Mouse (Mus musculus): ENCODE results near the gene Bmpr1b.
"Not testable (repeated sequence)": the region's sequence is repeated elsewhere in the genome, so short reads cannot be mapped to it uniquely, and the experiment has no call there.

The Bmpr1b gene

DNA sequence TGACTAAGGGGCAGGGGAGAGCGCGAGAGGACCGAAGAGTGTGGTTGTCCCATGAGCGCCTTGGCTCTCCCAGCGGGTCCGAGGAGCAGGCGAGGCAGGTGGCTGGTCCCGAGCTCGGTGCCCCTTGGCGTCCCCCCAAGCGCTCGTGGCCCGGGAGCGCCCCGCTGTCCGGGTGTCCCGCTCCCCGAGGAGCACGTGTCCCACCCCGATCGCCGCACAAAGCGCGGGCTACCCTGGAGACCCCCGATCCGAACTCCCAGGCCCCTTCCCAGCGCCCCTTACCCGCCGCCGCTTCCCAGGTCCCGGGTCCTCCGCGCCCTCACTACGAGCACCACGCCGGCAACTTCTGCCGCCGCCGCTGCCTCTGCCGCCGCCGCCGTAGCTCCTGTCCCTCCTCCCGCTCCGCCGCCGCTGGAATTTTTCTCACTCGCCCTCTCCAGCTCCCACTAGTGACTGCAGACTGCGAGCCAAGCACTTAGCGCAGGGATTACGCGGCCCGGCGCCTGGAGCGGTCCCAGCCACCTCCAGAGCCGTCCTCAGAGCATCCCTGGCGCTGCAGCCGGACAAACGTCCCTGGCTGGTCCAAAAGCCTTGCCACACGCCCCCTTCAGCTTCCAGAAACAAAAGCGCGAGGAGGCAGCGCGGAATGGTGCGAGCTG, at the start of gene Bmpr1b:
Gene Bmpr1b (minus strand): TSS at position 563 of the 659 bp plus-strand sequence.
- in situ Hi-C loops (cut with MseI, MboI), result no loop called here

DNA sequence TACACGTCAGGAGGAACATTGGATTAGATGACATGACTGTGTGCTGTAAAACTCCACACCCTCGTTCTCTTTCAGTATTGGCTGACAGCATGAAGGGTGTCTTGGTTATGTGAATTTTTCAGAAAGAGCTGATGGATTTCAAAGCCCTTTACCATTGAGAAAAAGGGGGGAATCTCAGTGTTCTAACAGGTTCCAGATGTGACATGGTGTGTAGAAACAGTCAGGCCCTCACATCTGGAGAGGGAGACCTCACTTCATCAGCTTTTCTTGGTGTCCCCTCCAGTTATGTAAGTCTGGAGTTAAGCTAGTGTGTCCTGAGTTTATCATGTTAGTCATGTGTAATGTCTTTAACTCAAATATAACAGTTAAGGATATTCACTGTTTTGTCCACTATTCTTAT, 43.6 kb upstream of the Bmpr1b start:
- in situ Hi-C loops (cut with MseI, MboI), result no loop called here

DNA sequence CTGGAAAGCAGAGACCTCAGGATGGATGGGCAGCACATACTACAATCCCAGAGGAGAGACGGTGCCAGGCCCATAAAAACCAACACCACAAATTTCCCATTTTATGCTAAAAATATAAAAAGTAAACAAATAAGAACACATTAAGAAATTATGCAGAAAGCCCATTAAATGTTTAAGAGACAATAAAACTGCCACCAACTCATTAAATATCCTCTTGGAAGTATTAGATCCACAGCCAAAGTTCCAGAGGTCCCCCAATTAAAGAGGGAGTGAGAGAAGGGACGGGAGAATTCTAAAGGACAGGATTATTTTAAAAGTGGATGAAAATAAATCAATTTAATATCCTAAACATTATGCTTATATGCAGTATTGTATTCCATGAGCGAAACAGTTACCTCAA, 43.0 kb upstream of the Bmpr1b start:
- in situ Hi-C loops (cut with MseI, MboI), result no loop called here

GRCm38 (mm10) chr3:142209981-142210380, 40.8 kb upstream of the Bmpr1b start:
- in situ Hi-C loops (cut with MseI, MboI), result no loop called here

GRCm38 (mm10) chr3:142209057-142209456, 39.8 kb upstream of the Bmpr1b start:
- in situ Hi-C loops (cut with MseI, MboI), result no loop called here

GRCm38 (mm10) chr3:142207488-142207887, 38.3 kb upstream of the Bmpr1b start:
- in situ Hi-C loops (cut with MseI, MboI), result no loop called here

- in situ Hi-C loops (cut with MseI, MboI), result no loop called here
Observed at GRCm38 (mm10) chr3:142206316-142206715, 37.1 kb upstream of the Bmpr1b start.

DNA sequence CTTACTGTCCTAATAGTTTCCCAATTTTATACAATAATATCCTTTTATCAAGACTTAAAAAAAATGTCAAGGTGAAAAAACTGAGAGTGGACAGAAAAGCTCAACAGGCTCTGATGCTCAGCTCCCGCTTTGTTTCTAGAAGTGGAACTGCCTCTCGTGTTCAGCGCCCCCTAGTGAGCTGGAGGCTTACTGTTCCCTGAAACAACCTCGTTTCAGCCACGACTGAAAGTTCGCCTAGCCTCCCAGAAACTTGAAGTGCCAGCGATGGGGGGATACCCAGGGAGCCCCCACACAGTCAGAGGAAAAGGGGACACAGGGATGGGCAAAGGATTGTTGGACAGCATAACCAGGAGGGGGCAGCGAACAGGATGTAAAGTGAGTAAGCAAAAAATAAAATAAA, 26.9 kb upstream of the Bmpr1b start:
- in situ Hi-C loops (cut with MseI, MboI), result no loop called here

- in situ Hi-C loops (cut with MseI, MboI), result not testable (repeated sequence)
Observed at GRCm38 (mm10) chr3:142191627-142192026, 22.4 kb upstream of the Bmpr1b start.

- in situ Hi-C loops (cut with MseI, MboI), result no loop called here
Observed at GRCm38 (mm10) chr3:142186551-142186950, 17.3 kb upstream of the Bmpr1b start.

GRCm38 (mm10) chr3:142173996-142174395, 4.8 kb upstream of the Bmpr1b start:
- in situ Hi-C loops (cut with MseI, MboI), result no loop called here

GRCm38 (mm10) chr3:142168251-142168862, 868 bp downstream of the Bmpr1b start:
- in situ Hi-C loops (cut with MseI, MboI), result no loop called here

GRCm38 (mm10) chr3:142164981-142165380, 4.2 kb downstream of the Bmpr1b start:
- in situ Hi-C loops (cut with MseI, MboI), result no loop called here

DNA sequence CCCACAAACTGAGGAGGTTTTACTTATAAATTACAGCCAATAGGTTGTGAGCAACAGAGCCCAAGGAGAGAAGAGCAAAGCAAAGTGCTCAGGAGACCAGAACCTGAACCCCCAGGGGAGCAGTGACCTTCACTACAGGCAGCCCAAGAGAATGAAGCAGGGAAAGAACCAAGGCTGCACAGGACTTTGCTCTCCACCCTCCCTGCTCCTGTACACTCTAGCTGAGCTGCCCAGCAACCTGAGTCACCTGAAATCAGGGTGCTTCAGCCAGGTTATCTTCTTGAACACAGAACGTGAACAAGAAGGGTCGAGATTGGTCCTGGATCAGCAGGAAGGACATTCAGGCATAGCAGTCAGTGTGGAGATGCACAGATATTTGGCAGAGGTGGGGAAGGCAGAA, 5.3 kb downstream of the Bmpr1b start:
- in situ Hi-C loops (cut with MseI, MboI), result no loop called here

GRCm38 (mm10) chr3:142161405-142161804, 7.8 kb downstream of the Bmpr1b start:
- in situ Hi-C loops (cut with MseI, MboI), result no loop called here

- in situ Hi-C loops (cut with MseI, MboI), result no loop called here
Observed at GRCm38 (mm10) chr3:142151980-142152379, 17.2 kb downstream of the Bmpr1b start.

GRCm38 (mm10) chr3:142138796-142139195, 30.4 kb downstream of the Bmpr1b start:
- in situ Hi-C loops (cut with MseI, MboI), result no loop called here

- in situ Hi-C loops (cut with MseI, MboI), result no loop called here
Observed at GRCm38 (mm10) chr3:142126379-142126778, 42.8 kb downstream of the Bmpr1b start.

- in situ Hi-C loops (cut with MseI, MboI), result no loop called here
Observed at GRCm38 (mm10) chr3:142125556-142125955, 43.7 kb downstream of the Bmpr1b start.

DNA sequence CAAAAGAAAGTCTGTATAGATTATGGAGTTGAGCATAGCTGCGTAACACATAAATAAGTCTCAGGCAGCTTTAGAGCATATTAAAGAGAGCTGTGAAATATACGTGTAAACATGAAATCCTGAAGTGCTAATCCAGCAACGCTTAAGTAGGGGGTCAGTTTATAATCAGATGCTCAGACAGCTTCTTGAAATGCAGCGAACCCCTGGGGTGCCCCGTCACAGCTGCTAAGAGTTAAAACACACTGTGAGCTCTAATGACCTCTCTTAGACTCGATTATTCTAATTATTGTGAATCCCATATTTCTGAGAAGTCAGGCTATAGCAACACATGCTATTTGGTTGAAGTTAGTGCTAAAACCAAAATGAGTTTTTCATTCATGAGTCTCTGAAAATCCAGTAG, 45.0 kb downstream of the Bmpr1b start:
- in situ Hi-C loops (cut with MseI, MboI), result no loop called here

- in situ Hi-C loops (cut with MseI, MboI), result no loop called here
Observed at GRCm38 (mm10) chr3:142122376-142122775, 46.8 kb downstream of the Bmpr1b start.

GRCm38 (mm10) chr3:142120795-142121194, 48.4 kb downstream of the Bmpr1b start:
- in situ Hi-C loops (cut with MseI, MboI), result no loop called here

DNA sequence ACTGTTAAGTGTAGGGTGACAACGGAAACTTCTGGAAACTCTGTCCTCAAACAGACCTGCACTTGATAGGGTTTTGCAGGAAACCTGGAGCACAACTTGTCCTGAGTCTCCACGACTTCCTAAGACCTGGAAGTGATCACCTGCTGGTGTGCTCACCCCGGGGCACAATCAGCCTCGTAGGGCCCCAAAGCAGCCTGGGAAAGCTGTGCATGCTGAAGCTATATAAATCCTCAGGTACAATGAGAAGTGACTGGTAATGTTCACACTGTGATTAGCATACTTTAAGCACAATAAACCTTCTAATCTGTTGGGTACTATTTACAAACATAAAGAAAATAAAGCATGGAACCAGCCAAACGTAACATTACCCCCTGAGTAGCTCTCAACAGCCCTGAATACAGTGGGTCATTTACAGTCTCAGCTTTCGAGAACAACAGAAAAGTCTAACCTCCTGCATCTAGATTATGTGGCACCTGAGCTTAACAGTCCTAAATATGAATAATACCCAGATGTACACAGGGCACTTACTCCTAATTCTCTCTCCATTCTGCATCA, 54.4 kb downstream of the Bmpr1b start:
- in situ Hi-C loops (cut with MseI, MboI), result no loop called here

Measured in mouse trophoblast stem cell (cell line).